Mouse (Mus musculus) heart, postnatal 14 days (tissue): ENCODE measurements around the gene Gm2897. TPM values are rescaled to one million over a fixed set of nuclear protein-coding genes. Genes with fewer than 3 reads are reported as not detected.
"Not testable (repeated sequence)": the region's sequence is repeated elsewhere in the genome, so short reads cannot be mapped to it uniquely, and the experiment has no call there.

Experiments used
- DNase-seq, 2 experiments: peaks; one replicate each; pipeline ENCODE4 v3.0.0; 2021 to 2022
- intact Hi-C: fragments of 180-260 bp; cut with DNase I; formaldehyde crosslinking; loops from one replicate; pipeline ENCODE4 v1.15.1; 2025
- long read RNA-seq, 2 experiments: library from polyadenylated mRNA; stranded (forward); transcript quantifications; one replicate each; pipeline ENCODE4 v2.0.0; 2021
- total RNA-seq, 2 experiments: library from RNA; stranded (reverse); gene quantifications; 2 replicates each; pipeline ENCODE4 v1.2.3; 2021

Gene Gm2897
- total RNA-seq, result under 1 TPM; 0.27 to 0.50 TPM
- long read RNA-seq, experiment 1, partial matches to known transcripts, result 0 of 1 reads
- long read RNA-seq, experiment 1, other reads (novel, unspliced or antisense), result 0 of 1 reads
- long read RNA-seq, experiment 2, result 0 reads

GRCm38 (mm10) chr14:3048727-3049512 lies at the start of gene Gm2897:
Gm2897 (plus strand) TSS chr14:3049285.
- DNase-seq, result peak; percentile 4 to 16

GRCm38 (mm10) chr14:3029702-3030101 lies 19.4 kb upstream of the Gm2897 start, which contains the start of gene Gm2888:
Gm2888 (plus strand) TSS chr14:3030002.
- DNase-seq, intact Hi-C loops: not testable (repeated sequence)

More at GRCm38 (mm10) chr14:3048727-3049512, at the start of gene Gm2897:
- intact Hi-C loops, result not testable (repeated sequence)

- intact Hi-C loops, result not testable (repeated sequence)
- DNase-seq, result peak; percentile 12 to 16
Observed at GRCm38 (mm10) chr14:3049513-3049800, 372 bp downstream of the Gm2897 start.

GRCm38 (mm10) chr14:3050087-3050486 lies 1.0 kb downstream of the Gm2897 start:
- DNase-seq, result peak in 1 of 2 experiments; percentile 1

GRCm38 (mm10) chr14:3116051-3116450 lies 67.0 kb downstream of the Gm2897 start:
- DNase-seq, result peak; percentile 5 to 6
- intact Hi-C loops, result not testable (repeated sequence)

More at GRCm38 (mm10) chr14:3050087-3050486, 1.0 kb downstream of the Gm2897 start:
- intact Hi-C loops, result not testable (repeated sequence)

Other genes starting within 250 kb of the Gm2897 start
- gene Gm2888, start 19.3 kb upstream of the Gm2897 start, total RNA-seq, result not detected
- not detected for gene Gm10340, start 84.7 kb downstream of the Gm2897 start, total RNA-seq
- gene Gm5795, start 139.0 kb downstream of the Gm2897 start, total RNA-seq, result not detected
- 1 to 10 TPM; 3.0 to 4.2 TPM for gene D830030K20Rik, start 159.2 kb downstream of the Gm2897 start, total RNA-seq